Mouse (Mus musculus) G1E (cell line): ENCODE data around the gene Tnfaip1.

ENCODE experiments used
- CTCF ChIP-seq: IDR thresholded peaks from 2 replicates; pipeline ENCODE4 v1.5.1; 2012; ENCODE audit warnings: low read depth, low read length, inconsistent platforms, mixed read lengths
- GATA1 ChIP-seq: IDR thresholded peaks from 2 replicates; pipeline ENCODE4 v1.6.1; 2012; ENCODE audit warnings: borderline replicate concordance, low read length, inconsistent platforms, mixed read lengths
- POLR2AphosphoS5 ChIP-seq: IDR thresholded peaks from 2 replicates; pipeline ENCODE4 v1.6.1; 2012; ENCODE audit warnings: low read depth, low read length, inconsistent platforms; ENCODE audit not compliant: insufficient replicate concordance

DNA sequence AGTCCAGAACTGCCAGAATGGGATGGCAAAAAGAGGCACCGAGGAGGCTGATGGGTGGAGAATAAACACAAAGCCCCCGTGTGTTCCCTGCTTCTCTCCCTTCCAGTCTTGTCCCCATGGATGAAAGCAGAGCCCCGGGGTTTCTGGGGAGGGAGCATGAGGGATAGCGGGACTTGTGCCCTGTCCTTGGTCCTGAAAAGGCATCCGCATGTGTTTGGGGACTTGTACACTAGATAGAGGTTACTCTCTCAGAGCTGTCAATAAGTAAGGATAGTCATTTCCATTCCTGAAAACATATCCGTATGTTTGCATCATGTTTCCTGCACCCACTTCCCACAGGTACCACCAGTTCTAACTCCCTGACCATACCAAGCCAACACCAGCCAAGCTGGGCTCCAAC lies 40.2 kb downstream of the Tnfaip1 start:
- no peak for TF ChIP-seq CTCF
- no peak for TF ChIP-seq GATA1
- TF ChIP-seq POLR2AphosphoS5, result no peak
